Mouse (Mus musculus) stomach, postnatal 0 days (tissue): ENCODE data around the gene Ptprk.

Experiments used
- CTCF ChIP-seq: IDR thresholded peaks from 2 replicates; pipeline ENCODE4 v1.5.1; 2016; ENCODE audit warnings: antibody characterized with exemption, low read depth, mild to moderate bottlenecking, moderate library complexity
- EP300 ChIP-seq: optimal IDR thresholded peaks from 2 replicates; pipeline ENCODE3; 2016; ENCODE audit warnings: antibody characterized with exemption

GRCm38 (mm10) chr10:28164250-28164649, 89.6 kb downstream of the Ptprk start:
- TF ChIP-seq CTCF = no peak
- no peak for TF ChIP-seq EP300
